Mouse (Mus musculus): ENCODE results near the gene Mcat. TPM values are rescaled to one million over a fixed set of nuclear protein-coding genes. Genes with fewer than 3 reads are reported as not detected.

The Mcat gene
- total and polyA plus RNA-seq, 3 experiments = 32.2 to 40.8 (median 38.7) TPM

GRCm38 (mm10) chr15:83593702-83594512 is 30.3 kb upstream of the Mcat start:
- WGBS = 27% methylated on average over 19 of the region's 19 CpGs
- intact Hi-C loops (cut with DNase I) = no loop called here

GRCm38 (mm10) chr15:83593189-83593585 is 29.6 kb upstream of the Mcat start:
- Histone ChIP-seq H3K9ac (ENCODE audit: low read depth, low read length) (no peak overlapping the region), H3K27me3 (ENCODE audit: control insufficient read depth, insufficient read depth, low read length) (no peaks in the 10 kb centered on the region), H3K79me2 (replicated peaks; ENCODE audit: control insufficient read depth, insufficient read depth, low read length) (no peaks in the 10 kb centered on the region), H3K36me3 (ENCODE audit: control insufficient read depth, insufficient read depth, low read length) (no peaks in the 10 kb centered on the region), H3K4me3 (no peak overlapping the region), H3K27ac (no peak overlapping the region), H3K4me1 (ENCODE audit: control insufficient read depth, insufficient read depth, low read length) (peaks cover 3% of the 10 kb centered on the region; the same call in 1 of the 2 replicates)
- no peak for DNase-seq
- TF ChIP-seq CTCF (IDR thresholded peaks at IDR 0.05) (no peak), POLR2A (IDR thresholded peaks at IDR 0.05; ENCODE audit: insufficient read depth, low read depth, low read length) (no peak), EP300 (IDR thresholded peaks at IDR 0.05; ENCODE audit: insufficient read depth, low read depth, low read length) (no peak)
- intact Hi-C loops (cut with DNase I) = no loop called here

More at GRCm38 (mm10) chr15:83593702-83594512, 30.3 kb upstream of the Mcat start:
- DNase-seq = no peak
- TF ChIP-seq POLR2A (IDR thresholded peaks at IDR 0.05; ENCODE audit: insufficient read depth, low read depth, low read length) (no peak), CTCF (IDR thresholded peaks at IDR 0.05) (no peak), EP300 (IDR thresholded peaks at IDR 0.05; ENCODE audit: insufficient read depth, low read depth, low read length) (no peak)
- Histone ChIP-seq H3K4me3 (peak overlapping the region; percentile 87), H3K9ac (ENCODE audit: low read depth, low read length) (peak overlapping the region; percentile 90), H3K27ac (no peak overlapping the region; the same call in 1 of the 2 replicates), H3K27me3 (ENCODE audit: control insufficient read depth, insufficient read depth, low read length) (no peaks in the 10 kb centered on the region), H3K36me3 (ENCODE audit: control insufficient read depth, insufficient read depth, low read length) (no peaks in the 10 kb centered on the region), H3K79me2 (replicated peaks; ENCODE audit: control insufficient read depth, insufficient read depth, low read length) (no peaks in the 10 kb centered on the region), H3K4me1 (ENCODE audit: control insufficient read depth, insufficient read depth, low read length) (peaks cover 3% of the 10 kb centered on the region; the same call in 1 of the 2 replicates)

- Histone ChIP-seq H3K9ac (ENCODE audit: low read depth, low read length) (no peak overlapping the region), H3K79me2 (replicated peaks; ENCODE audit: control insufficient read depth, insufficient read depth, low read length) (no peaks in the 10 kb centered on the region), H3K36me3 (ENCODE audit: control insufficient read depth, insufficient read depth, low read length) (no peaks in the 10 kb centered on the region), H3K27ac (no peak overlapping the region), H3K4me3 (no peak overlapping the region), H3K27me3 (ENCODE audit: control insufficient read depth, insufficient read depth, low read length) (no peaks in the 10 kb centered on the region), H3K4me1 (ENCODE audit: control insufficient read depth, insufficient read depth, low read length) (peaks cover 3% of the 10 kb centered on the region; the same call in 1 of the 2 replicates)
- DNase-seq = no peak
- WGBS = 65% methylated on average over 8 of the region's 8 CpGs
- no peak for TF ChIP-seq CTCF (IDR thresholded peaks at IDR 0.05)
- no peak for TF ChIP-seq POLR2A (IDR thresholded peaks at IDR 0.05; ENCODE audit: insufficient read depth, low read depth, low read length)
- no peak for TF ChIP-seq EP300 (IDR thresholded peaks at IDR 0.05; ENCODE audit: insufficient read depth, low read depth, low read length)
- intact Hi-C loops (cut with DNase I) = no loop called here
Observed at GRCm38 (mm10) chr15:83592260-83593188, 28.9 kb upstream of the Mcat start.

GRCm38 (mm10) chr15:83591758-83592157 is 28.2 kb upstream of the Mcat start:
- Histone ChIP-seq H3K27me3 (ENCODE audit: control insufficient read depth, insufficient read depth, low read length) (no peaks in the 10 kb centered on the region), H3K4me1 (ENCODE audit: control insufficient read depth, insufficient read depth, low read length) (peaks cover 3% of the 10 kb centered on the region; the same call in 1 of the 2 replicates), H3K9ac (ENCODE audit: low read depth, low read length) (no peak overlapping the region), H3K36me3 (ENCODE audit: control insufficient read depth, insufficient read depth, low read length) (no peaks in the 10 kb centered on the region), H3K4me3 (no peak overlapping the region), H3K27ac (no peak overlapping the region), H3K79me2 (replicated peaks; ENCODE audit: control insufficient read depth, insufficient read depth, low read length) (no peaks in the 10 kb centered on the region)
- DNase-seq = no peak
- intact Hi-C loops (cut with DNase I) = no loop called here
- WGBS = 81% methylated on average over 6 of the region's 6 CpGs
- TF ChIP-seq EP300 (IDR thresholded peaks at IDR 0.05; ENCODE audit: insufficient read depth, low read depth, low read length) (no peak), CTCF (IDR thresholded peaks at IDR 0.05) (no peak), POLR2A (IDR thresholded peaks at IDR 0.05; ENCODE audit: insufficient read depth, low read depth, low read length) (no peak)

GRCm38 (mm10) chr15:83590841-83591240 is 27.3 kb upstream of the Mcat start:
- Histone ChIP-seq H3K27me3 (ENCODE audit: control insufficient read depth, insufficient read depth, low read length) (no peaks in the 10 kb centered on the region), H3K27ac (no peak overlapping the region), H3K4me1 (ENCODE audit: control insufficient read depth, insufficient read depth, low read length) (peaks cover 3% of the 10 kb centered on the region; the same call in 1 of the 2 replicates), H3K79me2 (replicated peaks; ENCODE audit: control insufficient read depth, insufficient read depth, low read length) (no peaks in the 10 kb centered on the region), H3K9ac (ENCODE audit: low read depth, low read length) (no peak overlapping the region), H3K4me3 (no peak overlapping the region), H3K36me3 (ENCODE audit: control insufficient read depth, insufficient read depth, low read length) (no peaks in the 10 kb centered on the region)
- WGBS = 93% methylated on average over 4 of the region's 4 CpGs
- DNase-seq = no peak
- TF ChIP-seq CTCF (IDR thresholded peaks at IDR 0.05) = no peak
- TF ChIP-seq EP300 (IDR thresholded peaks at IDR 0.05; ENCODE audit: insufficient read depth, low read depth, low read length) = no peak
- TF ChIP-seq POLR2A (IDR thresholded peaks at IDR 0.05; ENCODE audit: insufficient read depth, low read depth, low read length) = no peak
- intact Hi-C loops (cut with DNase I) = no loop called here

Measured in heart, adult 2 months (tissue).